Mouse (Mus musculus) lung, embryonic 15.5 days (tissue): ENCODE measurements around the gene Epb41l4b. TPM values are rescaled to one million over a fixed set of nuclear protein-coding genes. Genes with fewer than 3 reads are reported as not detected.

Source experiments
- ATAC-seq: fragments of 200-750 bp; cut with Nextera tagmentation; 2 replicates; pipeline ENCODE4 v1.8.0; 2017; ENCODE audit warnings: moderate number of reproducible peaks, borderline replicate concordance; ENCODE audit not compliant: low FRiP score, low TSS enrichment; ENCODE audit errors: extremely low read depth
- H3K27ac ChIP-seq: fragments of 300-500 bp; sonication (generic); 2 replicates; pipeline ENCODE4 v1.5.1; 2015; ENCODE audit warnings: moderate library complexity, mild to moderate bottlenecking, inconsistent platforms
- H3K27me3 ChIP-seq: fragments of 300-500 bp; sonication (generic); 2 replicates; pipeline ENCODE4 v1.6.1; 2015; ENCODE audit warnings: inconsistent platforms
- H3K36me3 ChIP-seq: fragments of 300-500 bp; sonication (generic); 2 replicates; pipeline ENCODE4 v1.6.1; 2015; ENCODE audit warnings: inconsistent platforms
- H3K4me1 ChIP-seq: fragments of 300-500 bp; sonication (generic); 2 replicates; pipeline ENCODE4 v1.6.1; 2015; ENCODE audit warnings: inconsistent platforms
- H3K4me2 ChIP-seq: fragments of 300-500 bp; sonication (generic); 2 replicates; pipeline ENCODE4 v1.6.1; 2015; ENCODE audit warnings: inconsistent platforms, mild to moderate bottlenecking, moderate library complexity
- H3K4me3 ChIP-seq: fragments of 300-500 bp; sonication (generic); 2 replicates; pipeline ENCODE4 v1.5.1; 2015; ENCODE audit warnings: mild to moderate bottlenecking, inconsistent platforms
- H3K9ac ChIP-seq: fragments of 300-500 bp; sonication (generic); 2 replicates; pipeline ENCODE4 v1.6.1; 2015; ENCODE audit warnings: inconsistent platforms
- H3K9me3 ChIP-seq: fragments of 300-500 bp; sonication (generic); 2 replicates; pipeline ENCODE4 v1.6.1; 2016; ENCODE audit warnings: inconsistent platforms
- WGBS: fragments of 180-500 bp; shearing (Covaris S2); methylation state at CpG from one replicate; pipeline ENCODE4 v1.1.7; 2015; 5-methylcytosine and 5-hydroxymethylcytosine counted together
- polyA plus RNA-seq: library from polyadenylated mRNA; unstranded; fragments of >200 nt; fragmentation: Nextera tagmentation; extraction: Ambion mirVana; gene quantifications from 2 replicates; pipeline ENCODE4 v1.2.1, GENCODE M21; 2015

Epb41l4b gene
- 1.1 and 1.4 TPM in 2 replicates for polyA plus RNA-seq

DNA sequence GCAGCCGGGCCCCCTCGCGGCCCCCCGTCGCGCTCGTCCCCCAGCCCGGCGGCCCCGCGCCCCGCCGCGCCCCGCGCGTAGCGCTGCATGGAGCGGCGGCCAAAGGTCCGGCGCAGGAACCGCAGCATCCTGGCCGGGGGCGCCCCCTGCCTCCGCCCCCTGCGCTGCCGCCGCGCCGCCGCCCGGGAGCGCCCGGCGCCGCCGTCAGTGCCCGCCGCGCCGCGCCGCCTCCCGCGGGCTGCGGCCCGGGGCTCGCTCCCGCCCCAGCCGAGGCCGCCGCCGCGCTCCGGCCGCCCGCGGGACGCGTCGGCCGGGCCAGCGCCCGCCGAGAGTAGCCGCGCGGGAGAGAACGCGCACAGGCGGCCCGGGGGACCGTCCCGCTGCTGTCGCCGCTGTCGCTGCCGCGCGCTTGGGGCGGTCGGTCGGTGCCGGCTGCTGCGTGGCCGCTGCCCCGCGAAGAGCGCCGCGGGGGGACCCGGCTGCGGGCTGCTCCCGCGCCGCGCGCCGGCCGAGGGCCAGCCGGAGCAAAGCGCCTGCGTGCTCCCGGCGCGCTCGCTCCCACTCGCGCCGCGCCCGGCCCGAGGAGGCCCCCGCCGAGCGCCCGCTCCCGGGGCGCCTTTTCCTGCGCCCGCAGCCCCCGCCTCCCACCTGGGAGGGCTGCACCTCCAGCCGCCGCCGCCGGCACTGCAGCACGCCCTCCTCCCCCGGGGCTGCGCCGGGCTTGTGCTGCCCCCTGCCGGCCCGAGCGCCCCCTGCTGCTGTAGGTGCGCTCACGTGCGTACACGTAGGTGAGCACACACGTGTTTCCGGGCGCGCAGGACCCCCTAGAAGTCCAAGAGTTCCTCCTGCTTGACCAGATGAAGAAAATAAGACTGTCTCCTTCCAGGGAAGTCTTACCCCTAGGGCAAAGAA, at the start of gene Epb41l4b:
Gene Epb41l4b, minus strand, starts transcription at position 412 of the 912 bp plus-strand sequence.
- Histone ChIP-seq H3K9me3 (no peaks in the 10 kb centered on the region), H3K27me3 (peaks cover 63% of the 10 kb centered on the region), H3K4me2 (peak within 1 kb of the TSS; percentile 98), H3K36me3 (no peaks in the 10 kb centered on the region), H3K4me1 (peaks cover 28% of the 10 kb centered on the region), H3K27ac (no peak within 1 kb of the TSS), H3K4me3 (peak within 1 kb of the TSS; percentile 72), H3K9ac (peak within 1 kb of the TSS; percentile 51)
- under 1% methylated on average over 39 of the region's 142 CpGs for WGBS
- ATAC-seq, result peak; percentile 87

DNA sequence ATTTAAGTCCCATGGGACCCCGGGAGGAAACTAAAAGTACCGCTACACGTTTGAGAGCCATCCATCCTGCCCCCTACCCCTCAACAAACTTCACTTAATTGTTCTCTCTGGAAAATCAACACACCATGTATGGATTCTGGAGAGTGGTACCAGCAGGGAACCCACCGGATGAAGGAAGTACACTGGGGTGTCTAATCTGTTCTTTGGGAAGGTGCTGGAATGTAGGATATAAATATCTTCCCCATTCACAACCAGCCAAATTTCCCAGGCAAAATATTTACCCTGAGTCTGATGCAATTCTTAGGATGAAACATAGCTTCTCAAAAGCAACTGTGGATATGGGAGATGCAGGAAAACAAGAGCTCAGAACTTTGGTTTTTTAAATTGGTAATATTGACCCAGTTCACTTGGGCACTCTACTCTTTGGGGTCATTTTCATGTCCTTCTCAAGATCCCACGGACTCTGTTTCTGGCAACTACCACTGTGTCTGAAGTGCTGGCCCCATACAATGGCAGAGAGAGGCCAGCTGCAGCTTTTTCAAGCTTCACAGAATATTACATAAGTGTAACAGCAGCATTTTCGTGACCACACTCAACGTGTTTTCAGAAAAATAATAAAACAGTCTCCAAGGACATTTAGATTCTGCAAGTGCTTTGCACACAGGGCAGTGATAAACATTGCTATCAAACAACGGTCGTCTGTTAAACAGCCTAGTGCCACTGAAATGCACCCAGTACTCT, 48.5 kb upstream of the Epb41l4b start:
- peaks cover 12% of the 10 kb centered on the region for H3K4me1 ChIP-seq
- peaks cover 7% of the 10 kb centered on the region; the same call in 1 of the 2 replicates for H3K36me3 ChIP-seq
- H3K9me3 ChIP-seq, result no peaks in the 10 kb centered on the region
- no peak overlapping the region for H3K4me2 ChIP-seq
- 40% methylated on average over 9 of the region's 9 CpGs for WGBS
- no peaks in the 10 kb centered on the region for H3K27me3 ChIP-seq
- no peak overlapping the region for H3K9ac ChIP-seq
- H3K4me3 ChIP-seq, result no peak overlapping the region
- no peak overlapping the region for H3K27ac ChIP-seq
- no peak for ATAC-seq

DNA sequence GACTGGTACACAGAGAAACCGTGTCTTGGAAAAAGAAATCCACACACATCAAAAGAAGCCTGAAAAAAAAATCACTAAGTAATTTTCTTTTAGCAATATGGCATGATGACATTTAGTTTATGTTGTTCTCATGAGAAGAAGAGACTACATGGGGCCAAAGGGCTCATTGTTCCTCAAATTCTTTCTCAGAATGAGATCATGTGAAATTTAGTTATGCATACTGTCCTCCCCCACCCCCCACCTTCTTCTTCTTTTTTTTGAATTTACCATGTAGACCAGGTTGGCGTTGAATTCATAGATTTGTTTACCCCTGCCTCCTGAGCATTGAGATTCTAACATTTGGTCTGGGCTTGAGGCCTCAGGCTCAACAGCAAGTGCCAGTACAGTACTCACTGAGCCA, 46.6 kb upstream of the Epb41l4b start:
- no peak overlapping the region for H3K27ac ChIP-seq
- no peak overlapping the region for H3K4me3 ChIP-seq
- H3K4me2 ChIP-seq, result no peak overlapping the region
- no peak overlapping the region for H3K9ac ChIP-seq
- H3K4me1 ChIP-seq, result peaks cover 12% of the 10 kb centered on the region
- 69% methylated on average over 2 of the region's 2 CpGs for WGBS
- H3K9me3 ChIP-seq, result no peaks in the 10 kb centered on the region
- 0 out of 2 replicates have a peak, but pooled peaks cover 3% of the 10 kb centered on the region for H3K36me3 ChIP-seq
- H3K27me3 ChIP-seq, result no peaks in the 10 kb centered on the region
- no peak for ATAC-seq

DNA sequence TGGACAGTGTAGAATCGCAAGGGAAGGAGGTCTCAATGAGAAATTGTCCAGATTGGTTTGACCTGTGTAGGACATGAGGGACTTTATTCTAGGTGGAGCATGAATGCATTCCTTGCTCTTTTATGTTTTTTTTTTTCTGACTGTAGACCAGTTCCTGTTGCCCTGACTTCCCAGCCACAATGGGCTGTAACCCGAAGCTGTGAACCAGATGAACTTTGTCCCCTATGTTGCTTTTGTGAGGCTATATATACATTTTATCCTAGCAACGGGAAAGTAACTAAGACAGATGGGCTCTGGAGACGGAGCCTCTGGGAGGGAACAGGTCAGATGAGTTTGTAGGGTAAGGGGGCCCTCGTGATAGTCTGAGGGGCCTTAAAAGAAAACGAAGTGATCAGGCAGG, 42.8 kb upstream of the Epb41l4b start:
- ATAC-seq, result no peak
- no peak overlapping the region for H3K4me3 ChIP-seq
- no peak overlapping the region for H3K4me2 ChIP-seq
- H3K36me3 ChIP-seq, result no peaks in the 10 kb centered on the region
- 15% methylated on average over 6 of the region's 6 CpGs for WGBS
- no peaks in the 10 kb centered on the region for H3K9me3 ChIP-seq
- no peaks in the 10 kb centered on the region for H3K27me3 ChIP-seq
- H3K27ac ChIP-seq, result no peak overlapping the region
- no peak overlapping the region for H3K9ac ChIP-seq
- 0 out of 2 replicates have a peak, but pooled peaks cover under 1% of the 10 kb centered on the region for H3K4me1 ChIP-seq

DNA sequence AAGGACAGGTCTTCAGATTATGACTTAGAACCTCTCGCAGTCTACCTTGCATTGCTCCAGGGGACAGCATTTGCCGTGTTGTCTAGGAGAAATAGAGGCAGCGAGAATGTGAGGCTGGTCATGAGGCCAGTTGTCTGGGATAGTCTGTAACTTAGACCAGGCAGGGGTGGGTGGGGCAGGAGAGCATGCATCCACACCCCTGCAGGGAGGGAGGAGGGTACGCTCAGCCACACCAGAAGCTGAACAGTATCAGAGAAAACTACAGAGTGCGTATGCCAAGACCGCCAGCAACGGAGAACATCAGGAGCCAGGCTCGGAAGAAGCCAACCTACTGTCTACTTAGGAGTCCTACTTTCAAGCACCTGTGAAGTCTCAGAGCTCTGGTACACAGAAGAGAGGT, 42.2 kb upstream of the Epb41l4b start:
- H3K4me1 ChIP-seq, result no peaks in the 10 kb centered on the region
- no peak overlapping the region for H3K9ac ChIP-seq
- WGBS, result 73% methylated on average over 8 of the region's 8 CpGs
- ATAC-seq, result no peak
- H3K27me3 ChIP-seq, result no peaks in the 10 kb centered on the region
- no peak overlapping the region for H3K4me3 ChIP-seq
- no peak overlapping the region for H3K4me2 ChIP-seq
- H3K27ac ChIP-seq, result no peak overlapping the region
- H3K36me3 ChIP-seq, result no peaks in the 10 kb centered on the region
- H3K9me3 ChIP-seq, result no peaks in the 10 kb centered on the region

DNA sequence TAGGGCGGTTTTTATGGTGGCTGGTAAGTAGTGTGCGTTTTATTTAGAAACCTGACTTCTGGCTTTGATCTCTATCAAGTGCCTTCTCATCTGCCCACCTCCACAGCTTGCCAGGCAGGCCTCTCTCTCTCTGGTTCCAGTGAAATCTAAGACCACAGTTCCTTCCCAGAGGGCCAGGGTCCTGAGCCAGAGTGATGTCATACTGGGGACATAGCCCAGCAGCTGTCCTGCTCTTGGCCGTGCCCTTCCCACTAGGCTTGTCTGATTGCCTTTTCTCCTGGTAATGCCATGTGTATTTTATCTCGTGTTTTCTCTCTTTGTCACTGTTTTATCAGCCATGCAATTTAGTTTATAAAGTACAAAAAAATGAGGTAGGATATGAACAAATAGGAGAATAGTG, 40.3 kb upstream of the Epb41l4b start:
- no peak overlapping the region for H3K9ac ChIP-seq
- 44% methylated on average over 4 of the region's 4 CpGs for WGBS
- no peak overlapping the region for H3K27ac ChIP-seq
- H3K4me3 ChIP-seq, result no peak overlapping the region
- ATAC-seq, result no peak
- no peak overlapping the region for H3K4me2 ChIP-seq
- H3K4me1 ChIP-seq, result no peaks in the 10 kb centered on the region
- H3K36me3 ChIP-seq, result no peaks in the 10 kb centered on the region
- no peaks in the 10 kb centered on the region for H3K27me3 ChIP-seq
- H3K9me3 ChIP-seq, result no peaks in the 10 kb centered on the region

DNA sequence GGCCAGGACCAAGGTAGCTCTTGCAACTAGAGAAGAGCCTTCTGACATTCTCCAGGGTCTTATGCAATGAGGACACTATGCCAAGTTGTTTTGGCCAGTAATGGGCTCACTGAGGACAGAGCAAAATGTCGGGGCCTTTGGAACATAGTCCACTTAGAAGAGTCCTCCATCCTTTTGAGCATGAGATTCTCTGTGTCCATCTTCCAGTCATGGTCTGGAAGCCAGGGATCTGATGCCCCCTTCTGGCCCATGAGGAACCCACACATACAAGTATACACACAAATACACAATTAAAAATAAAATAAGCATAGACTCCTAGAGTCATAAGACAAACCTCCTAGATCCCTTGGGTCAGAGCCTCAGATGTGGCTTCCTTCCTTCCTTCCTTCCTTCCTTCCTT, 38.3 kb upstream of the Epb41l4b start:
- Histone ChIP-seq H3K4me1 (no peaks in the 10 kb centered on the region), H3K27ac (no peak overlapping the region), H3K36me3 (no peaks in the 10 kb centered on the region), H3K9ac (no peak overlapping the region), H3K27me3 (no peaks in the 10 kb centered on the region), H3K4me2 (no peak overlapping the region), H3K9me3 (no peaks in the 10 kb centered on the region), H3K4me3 (no peak overlapping the region)
- ATAC-seq, result no peak
- 63% methylated on average over 1 of the region's 1 CpGs for WGBS

DNA sequence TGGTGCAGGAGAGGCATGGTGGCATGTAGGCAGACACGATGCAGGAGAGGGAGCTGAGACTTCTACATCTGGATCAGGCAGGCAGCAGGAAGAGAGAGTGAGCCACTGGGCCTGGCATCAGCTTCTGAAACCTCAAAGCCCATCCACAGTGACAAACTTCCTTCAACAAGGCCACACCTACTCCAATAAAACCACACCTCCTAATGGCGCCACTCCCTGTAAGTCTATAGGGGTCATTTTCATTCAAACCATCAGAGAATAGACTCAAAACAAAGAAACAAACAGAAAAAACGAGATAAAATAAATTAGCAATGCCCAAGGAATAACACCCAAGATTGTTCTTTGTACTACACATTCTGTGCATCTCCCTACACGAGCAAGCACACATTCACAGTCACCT, 35.6 kb upstream of the Epb41l4b start:
- Histone ChIP-seq H3K4me1 (peaks cover 9% of the 10 kb centered on the region; the same call in 1 of the 2 replicates), H3K27ac (no peak overlapping the region), H3K9ac (no peak overlapping the region), H3K27me3 (no peaks in the 10 kb centered on the region), H3K36me3 (no peaks in the 10 kb centered on the region), H3K4me3 (no peak overlapping the region), H3K4me2 (no peak overlapping the region), H3K9me3 (no peaks in the 10 kb centered on the region)
- ATAC-seq, result no peak
- WGBS, result 71% methylated on average over 4 of the region's 4 CpGs

DNA sequence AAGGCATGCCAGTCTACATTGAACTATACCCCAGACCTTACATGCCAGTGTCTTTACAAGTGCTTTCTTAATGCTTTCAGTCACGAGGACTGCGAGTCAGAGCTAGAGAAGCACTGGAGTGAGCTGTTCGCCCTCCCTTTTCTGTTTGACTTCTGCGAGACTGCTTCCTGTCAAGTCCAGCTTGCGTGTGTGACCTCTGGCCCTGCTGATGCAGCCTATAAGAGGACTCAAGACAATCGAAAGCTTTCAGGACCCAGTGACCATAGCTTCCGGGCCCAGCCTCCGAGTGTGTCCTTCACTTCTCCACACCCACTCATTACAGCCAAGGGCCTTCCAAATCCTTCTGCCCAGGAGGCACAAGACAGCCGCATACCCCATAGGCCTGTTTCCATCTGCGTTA, 32.1 kb upstream of the Epb41l4b start:
- Histone ChIP-seq H3K9ac (no peak overlapping the region), H3K4me2 (no peak overlapping the region), H3K9me3 (no peaks in the 10 kb centered on the region), H3K4me3 (no peak overlapping the region), H3K27me3 (no peaks in the 10 kb centered on the region), H3K27ac (no peak overlapping the region), H3K36me3 (no peaks in the 10 kb centered on the region), H3K4me1 (peaks cover 9% of the 10 kb centered on the region; the same call in 1 of the 2 replicates)
- ATAC-seq, result no peak
- 44% methylated on average over 10 of the region's 10 CpGs for WGBS

DNA sequence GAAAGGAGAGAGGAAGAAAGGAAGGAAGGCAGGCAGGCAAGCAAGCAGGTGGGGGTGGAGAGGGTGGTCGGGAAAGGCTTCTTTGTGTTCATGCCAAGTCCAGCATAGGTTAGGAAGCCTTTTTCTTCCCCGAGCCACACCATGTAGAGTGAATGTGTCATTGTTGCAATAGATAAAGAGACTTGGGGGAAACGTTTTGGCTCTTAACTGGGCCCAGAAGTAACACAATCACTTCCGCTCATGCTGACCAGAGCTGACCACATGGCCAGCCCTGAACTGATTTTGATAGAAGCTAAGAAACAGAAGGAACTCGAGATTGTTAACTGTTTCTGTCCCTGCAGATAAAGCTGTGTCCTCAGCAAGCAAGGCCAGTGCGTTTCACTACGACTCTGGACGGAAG, 29.6 kb upstream of the Epb41l4b start:
- Histone ChIP-seq H3K4me3 (no peak overlapping the region), H3K9ac (no peak overlapping the region), H3K27me3 (no peaks in the 10 kb centered on the region), H3K36me3 (no peaks in the 10 kb centered on the region), H3K27ac (no peak overlapping the region), H3K9me3 (no peaks in the 10 kb centered on the region), H3K4me2 (no peak overlapping the region), H3K4me1 (peaks cover 13% of the 10 kb centered on the region)
- 47% methylated on average over 8 of the region's 8 CpGs for WGBS
- ATAC-seq, result no peak

DNA sequence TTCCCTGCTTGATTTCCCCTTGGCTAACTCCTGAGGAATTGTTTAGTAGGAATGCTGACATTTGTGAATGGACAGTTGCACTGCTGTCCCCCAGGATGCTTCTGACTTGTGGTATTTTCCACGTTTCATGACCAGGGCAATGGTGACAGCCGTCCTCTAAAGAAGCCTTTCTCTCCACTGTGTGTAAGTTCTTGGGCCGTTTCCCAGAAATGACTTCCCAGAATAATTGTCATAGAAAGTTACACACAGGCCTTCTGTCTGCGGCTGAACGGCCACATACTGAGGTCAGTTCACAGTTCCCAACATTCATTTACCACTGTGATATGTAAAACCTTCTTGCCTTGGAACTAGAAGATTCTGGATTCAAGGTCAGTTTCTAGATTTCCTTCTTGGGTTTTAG, 28.6 kb upstream of the Epb41l4b start:
- WGBS, result 37% methylated on average over 5 of the region's 5 CpGs
- no peak overlapping the region for H3K4me3 ChIP-seq
- no peak for ATAC-seq
- H3K4me1 ChIP-seq, result peaks cover 23% of the 10 kb centered on the region
- no peak overlapping the region for H3K9ac ChIP-seq
- H3K4me2 ChIP-seq, result no peak overlapping the region
- H3K27me3 ChIP-seq, result no peaks in the 10 kb centered on the region
- no peaks in the 10 kb centered on the region for H3K9me3 ChIP-seq
- H3K36me3 ChIP-seq, result no peaks in the 10 kb centered on the region
- no peak overlapping the region for H3K27ac ChIP-seq

DNA sequence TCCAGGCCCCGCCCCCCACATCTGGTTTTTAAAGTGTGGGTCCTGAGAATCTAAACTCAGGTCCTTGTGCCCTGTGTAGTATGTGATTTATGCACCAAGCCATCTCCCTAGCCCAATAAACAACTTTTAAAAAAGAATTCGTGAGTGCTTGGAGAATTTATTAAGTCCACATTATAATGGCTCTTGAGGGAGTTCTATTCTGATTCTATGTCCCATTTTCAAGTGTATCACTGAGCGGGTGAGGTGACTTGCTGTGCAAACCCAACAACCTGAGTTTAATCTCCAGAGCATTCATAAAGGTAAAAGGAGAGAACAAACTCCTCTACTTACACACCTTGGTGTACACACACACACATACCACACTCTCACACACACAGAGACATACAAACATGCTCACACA, 25.4 kb upstream of the Epb41l4b start:
- no peak overlapping the region for H3K4me3 ChIP-seq
- no peaks in the 10 kb centered on the region for H3K9me3 ChIP-seq
- H3K27ac ChIP-seq, result no peak overlapping the region
- no peak overlapping the region for H3K4me2 ChIP-seq
- WGBS, result 65% methylated on average over 3 of the region's 3 CpGs
- no peaks in the 10 kb centered on the region for H3K27me3 ChIP-seq
- no peak overlapping the region for H3K9ac ChIP-seq
- no peaks in the 10 kb centered on the region for H3K36me3 ChIP-seq
- H3K4me1 ChIP-seq, result peaks cover 22% of the 10 kb centered on the region; the same call in 1 of the 2 replicates
- ATAC-seq, result no peak
